Mouse (Mus musculus): ENCODE results near the gene Slc19a3.
A peak's percentile ranks its signal among the peaks of the same experiment; 100 is the strongest.

Slc19a3 gene

DNA sequence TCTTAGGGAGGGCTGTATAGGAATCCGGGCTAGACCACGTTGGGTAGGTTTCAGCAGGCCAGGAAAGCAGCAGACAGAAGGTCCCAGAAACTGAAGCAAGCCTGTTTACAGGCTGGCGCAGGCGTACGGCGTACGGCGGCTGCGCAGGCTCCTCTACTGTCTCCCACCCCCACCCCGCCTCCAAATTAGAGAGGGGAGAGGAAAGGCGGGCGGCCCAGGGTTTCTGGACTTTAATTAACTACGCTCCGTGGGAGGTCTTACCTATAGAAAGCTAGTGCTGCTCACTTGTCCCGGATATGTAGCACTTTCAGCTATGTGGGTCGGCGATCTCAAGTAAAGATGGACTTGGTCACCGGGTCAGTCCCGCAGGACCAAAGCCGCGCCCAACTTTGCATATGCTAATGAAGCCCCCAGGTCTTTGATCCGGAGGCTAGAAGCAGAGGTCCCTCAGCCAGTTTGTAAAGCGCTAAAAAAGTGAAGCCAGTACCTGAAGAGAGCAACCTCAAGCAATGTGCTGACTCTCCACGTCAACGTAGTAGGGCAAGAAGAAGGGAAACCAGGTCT lies at the start of gene Slc19a3:
Gene Slc19a3, minus strand, starts transcription at position 340 of the 564 bp plus-strand sequence.
- peak; percentile 73 for DNase-seq

DNA sequence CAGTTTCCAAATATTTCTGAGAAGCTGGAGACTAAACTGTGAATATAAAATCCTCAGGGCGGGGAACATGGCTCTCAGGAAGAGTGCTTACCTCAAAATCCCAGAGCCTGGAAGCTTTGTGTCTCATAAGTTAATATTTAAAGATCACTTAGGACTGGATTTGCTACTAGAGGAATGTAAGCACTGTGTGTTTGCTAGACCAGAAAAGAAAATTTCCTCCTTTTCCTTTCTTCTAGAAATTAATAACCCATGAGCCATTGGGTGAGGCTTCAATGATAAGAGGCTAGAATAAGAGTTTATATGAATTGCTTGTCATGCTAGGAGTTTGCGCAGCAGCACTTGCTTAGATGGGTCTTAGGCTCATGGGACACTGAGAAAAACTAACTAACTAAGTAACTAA lies 46.5 kb upstream of the Slc19a3 start:
- no peak for DNase-seq

DNA sequence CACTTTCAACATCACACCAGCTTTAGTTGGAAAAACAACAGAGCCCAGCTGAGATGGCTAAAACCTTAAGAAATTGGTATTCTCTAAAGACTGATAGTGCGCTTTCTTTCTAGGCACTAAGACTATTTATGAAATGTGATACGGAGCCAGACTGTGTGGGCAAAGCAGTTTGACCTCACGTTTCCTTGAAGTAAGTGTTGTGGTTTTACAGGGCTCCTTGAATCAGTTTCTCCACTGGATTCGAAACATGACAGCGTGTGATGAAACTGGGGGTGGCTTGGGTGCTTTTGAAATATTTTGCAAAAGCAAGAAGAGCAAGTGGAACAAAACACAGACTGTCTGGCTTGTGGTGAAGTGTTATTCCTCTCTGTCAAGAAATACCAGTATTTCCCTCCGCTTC lies 38.8 kb upstream of the Slc19a3 start:
- DNase-seq, result no peak

DNA sequence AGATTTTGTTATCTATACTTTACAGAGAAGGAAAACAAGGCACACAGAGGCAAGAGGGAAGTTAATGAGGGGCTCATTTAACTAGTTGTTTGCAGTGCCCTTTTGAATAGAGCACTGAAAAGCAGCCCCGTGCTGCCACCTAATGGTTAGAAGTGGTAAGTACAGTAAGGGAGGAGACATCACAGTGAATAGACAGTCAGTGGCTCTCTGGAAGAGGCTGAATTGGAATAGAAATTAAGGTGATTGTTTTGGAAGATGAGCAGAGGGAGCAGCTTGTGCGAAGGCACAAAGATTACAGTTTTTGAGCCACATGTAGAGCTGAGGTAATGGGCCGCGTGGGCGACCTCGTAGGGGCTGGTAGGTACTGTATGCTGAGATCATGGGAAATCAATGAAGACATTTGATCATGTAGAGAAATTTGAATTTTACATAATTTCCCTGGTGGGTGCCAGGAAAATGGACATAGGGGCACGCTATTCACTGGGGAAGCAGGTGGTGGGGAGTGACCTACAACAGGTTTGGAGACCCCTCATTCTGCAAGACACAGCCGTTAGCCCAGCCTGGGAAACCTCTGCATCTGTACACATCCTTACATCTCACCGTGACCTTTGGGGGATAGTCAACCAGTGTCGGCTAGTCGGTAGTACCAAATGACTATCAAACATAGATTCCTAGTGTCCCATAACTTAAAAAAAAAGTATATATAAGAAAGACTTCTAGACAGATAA lies 38.1 kb upstream of the Slc19a3 start:
- peak; percentile 84 for DNase-seq

DNA sequence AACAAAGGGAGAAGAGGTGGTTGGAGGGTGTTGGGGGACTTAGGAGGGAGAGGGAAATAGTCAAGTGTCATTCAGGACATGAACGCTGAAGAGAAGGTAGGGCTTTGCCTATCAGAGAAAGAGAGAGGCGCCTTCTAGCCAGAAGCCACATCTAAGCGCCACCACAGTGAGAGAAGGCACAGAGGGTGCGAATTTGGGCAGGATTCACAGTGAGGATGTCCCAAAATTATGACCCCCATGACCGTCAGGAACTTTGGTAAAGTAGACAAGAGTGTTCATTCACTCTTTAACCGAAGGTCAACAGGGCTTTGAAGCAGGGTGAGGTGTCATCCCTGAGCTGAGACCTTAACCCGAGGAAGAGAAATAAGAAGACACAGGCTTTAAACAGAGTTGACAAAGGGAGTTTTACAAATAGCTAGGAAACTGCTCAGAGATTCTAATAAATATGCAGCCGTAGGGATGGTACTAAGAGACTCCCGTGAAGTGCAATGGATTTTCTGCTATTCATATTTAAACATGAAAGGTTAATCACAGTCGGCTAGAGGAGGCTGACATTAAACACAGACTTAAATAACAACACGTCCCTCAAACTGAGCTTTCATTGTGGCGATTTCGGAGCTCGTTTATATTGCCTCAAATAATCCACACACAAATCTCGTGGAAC lies 37.4 kb upstream of the Slc19a3 start:
- no peak for DNase-seq

DNA sequence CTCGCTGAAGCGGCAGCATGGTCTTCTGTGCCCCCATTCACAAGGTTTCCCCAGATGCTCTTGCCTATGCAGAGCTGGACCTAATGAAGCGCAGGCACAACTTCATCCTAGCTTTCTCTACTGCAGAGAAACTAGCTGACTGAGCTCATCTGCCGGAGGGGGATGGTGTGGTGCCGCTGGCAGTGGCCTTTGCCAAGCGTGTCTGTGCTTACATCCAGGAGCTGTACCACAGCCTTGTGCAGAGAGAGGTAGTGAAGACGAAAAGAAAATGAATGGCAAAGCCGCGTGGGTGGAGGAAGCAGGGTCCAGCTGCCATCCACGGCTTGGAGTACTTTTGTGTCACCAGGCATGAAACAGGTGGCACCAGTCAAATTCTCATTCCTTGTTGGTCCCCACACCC lies 29.0 kb upstream of the Slc19a3 start:
- no peak for DNase-seq

DNA sequence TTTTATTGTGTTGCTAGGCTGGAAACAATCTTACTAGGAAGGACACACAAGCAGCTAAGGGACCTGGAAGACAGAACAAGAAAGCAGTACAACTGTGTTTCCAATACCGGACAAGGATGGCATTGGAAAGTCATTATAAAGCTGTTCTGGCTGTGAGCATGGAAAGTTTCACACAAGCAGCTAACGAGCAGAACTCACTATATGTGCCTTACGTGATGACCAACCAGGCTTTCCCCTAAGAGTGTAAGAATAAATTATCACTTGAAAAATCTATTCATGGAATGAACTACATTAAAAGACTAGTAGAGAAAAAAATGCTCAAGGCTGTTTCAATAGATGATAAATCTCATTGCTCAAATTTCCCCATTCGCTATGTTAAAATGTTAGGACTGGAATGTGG lies 28.3 kb upstream of the Slc19a3 start:
- no peak for DNase-seq

DNA sequence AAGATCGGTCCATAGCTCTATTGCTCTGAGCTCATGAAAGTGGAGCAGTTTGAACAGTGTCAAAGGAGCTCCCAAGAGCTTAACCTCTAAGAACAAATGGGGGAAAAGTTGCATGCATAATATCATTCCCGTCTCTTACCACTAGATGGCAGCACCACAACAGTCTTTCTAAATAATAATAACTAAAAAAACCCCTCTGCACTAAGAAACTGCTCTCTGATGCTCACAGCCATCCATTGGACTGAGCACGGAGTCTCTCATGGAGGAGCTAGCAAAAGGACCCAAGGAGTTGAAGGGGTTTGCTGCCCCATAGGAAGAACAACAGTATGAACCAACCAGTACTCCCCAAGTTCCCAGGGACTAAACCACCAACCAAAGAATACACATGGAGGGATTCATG lies 26.6 kb upstream of the Slc19a3 start:
- DNase-seq, result peak; percentile 68

DNA sequence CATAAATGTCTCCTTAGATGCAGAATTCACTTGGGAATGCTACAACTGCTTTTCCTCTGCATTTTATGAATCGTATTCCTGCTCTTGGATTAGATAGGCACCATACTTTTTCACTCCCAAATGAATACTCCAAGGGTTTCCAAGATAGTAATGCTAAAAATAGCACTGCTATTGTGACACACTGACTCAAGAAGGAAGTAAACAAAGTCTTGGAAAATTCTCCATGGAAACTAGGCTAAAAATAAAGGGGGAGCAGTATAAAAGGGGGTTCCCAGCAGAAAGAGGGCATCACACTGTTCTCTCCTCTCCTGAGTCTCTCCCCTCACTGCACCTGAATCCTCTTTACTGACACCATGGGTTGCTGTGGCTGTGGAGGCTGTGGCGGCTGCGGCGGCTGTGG lies 22.4 kb upstream of the Slc19a3 start, which contains the start of gene Krtap28-13:
Gene Krtap28-13, plus strand, starts transcription at position 288 of the 400 bp plus-strand sequence.
- DNase-seq, result no peak

DNA sequence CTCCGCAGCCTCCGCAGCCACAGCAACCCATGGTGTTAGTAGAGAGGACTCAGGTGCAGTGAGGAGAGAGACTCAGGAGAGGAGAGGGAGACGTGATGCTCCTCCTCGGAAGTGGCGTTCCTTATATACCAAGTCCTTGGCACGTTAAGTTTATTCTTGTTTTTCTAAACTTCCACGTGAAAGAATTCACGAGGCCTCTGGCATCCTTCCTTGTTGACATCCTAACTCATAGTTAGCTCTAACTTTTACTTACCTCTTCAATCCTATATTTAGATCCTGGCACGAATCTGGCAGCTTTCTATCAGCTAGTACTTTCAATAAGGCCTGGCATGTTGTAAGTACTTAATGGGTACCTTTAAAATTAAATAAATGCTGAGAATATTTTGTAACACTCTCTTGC lies 21.0 kb upstream of the Slc19a3 start, which contains the start of gene A030005K14Rik:
Gene A030005K14Rik, minus strand, starts transcription at position 101 of the 400 bp plus-strand sequence.
- no peak for DNase-seq

DNA sequence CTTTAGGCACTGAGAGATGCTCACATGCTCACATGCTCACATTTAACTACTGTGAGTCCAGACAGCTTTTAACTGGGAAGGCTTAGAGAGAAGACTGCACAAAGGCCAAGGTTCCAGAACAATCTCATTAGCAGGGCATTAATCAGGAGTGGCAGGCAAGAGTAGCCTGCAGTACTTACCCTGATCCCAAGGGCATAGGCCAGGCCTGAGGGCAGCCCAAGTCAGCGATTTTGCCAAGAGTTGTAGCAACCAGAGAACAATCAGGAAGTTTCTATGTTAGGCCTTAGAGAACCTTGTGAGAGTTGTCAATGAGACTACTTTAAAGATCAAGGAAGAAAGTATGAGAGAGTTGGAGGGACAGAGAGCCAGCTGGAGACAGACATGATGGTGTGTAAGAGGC lies 20.2 kb upstream of the Slc19a3 start:
- no peak for DNase-seq

DNA sequence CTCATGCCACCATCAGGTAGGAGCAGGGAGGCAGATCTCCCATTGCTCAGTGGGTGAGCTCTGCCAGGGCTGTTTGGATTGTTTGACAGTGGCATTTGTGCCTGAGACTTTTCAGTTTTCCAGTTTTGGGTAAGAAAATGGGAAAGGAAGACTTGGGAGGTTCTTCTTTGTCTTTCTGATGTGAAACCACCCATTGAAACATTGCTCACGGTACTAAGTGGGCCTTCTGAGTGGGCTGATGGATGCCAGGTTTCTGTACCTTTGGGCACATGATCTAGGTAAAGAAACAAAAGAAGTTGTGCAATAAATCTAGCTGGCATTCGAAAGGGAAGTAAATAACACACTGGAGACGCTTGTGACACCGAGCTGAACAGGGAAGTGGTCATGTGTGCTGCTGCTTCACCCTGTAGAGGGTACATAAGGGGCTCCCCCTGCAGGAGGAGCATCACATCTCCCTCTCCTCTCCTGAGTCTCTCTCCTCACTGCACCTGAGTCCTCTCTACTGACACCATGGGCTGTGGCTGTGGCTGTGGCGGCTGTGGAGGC lies 6.7 kb upstream of the Slc19a3 start, which contains the start of gene Gm47969:
Gene Gm47969, plus strand, starts transcription at position 51 of the 546 bp plus-strand sequence.
- no peak for DNase-seq

DNA sequence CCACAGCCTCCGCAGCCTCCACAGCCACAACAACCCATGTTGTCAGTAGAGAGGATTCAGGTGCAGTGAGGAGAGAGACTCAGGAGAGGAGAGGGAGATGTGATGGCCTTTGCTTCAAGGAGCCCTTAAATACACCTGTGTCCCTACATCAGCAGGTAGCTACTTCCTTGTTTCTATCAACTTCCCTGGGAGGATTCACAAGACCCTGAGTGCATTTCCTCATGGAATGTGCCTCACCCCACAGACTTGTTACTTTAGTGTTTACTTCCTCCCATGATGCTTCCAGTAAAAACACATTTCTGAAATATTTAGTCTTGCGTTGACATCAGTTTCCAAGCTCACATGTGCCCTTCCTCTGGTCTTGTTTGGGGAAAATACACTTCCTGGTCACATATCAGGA lies 4.1 kb upstream of the Slc19a3 start, which contains the start of gene Krtap28-10:
Gene Krtap28-10, minus strand, starts transcription at position 101 of the 400 bp plus-strand sequence.
- DNase-seq, result no peak

DNA sequence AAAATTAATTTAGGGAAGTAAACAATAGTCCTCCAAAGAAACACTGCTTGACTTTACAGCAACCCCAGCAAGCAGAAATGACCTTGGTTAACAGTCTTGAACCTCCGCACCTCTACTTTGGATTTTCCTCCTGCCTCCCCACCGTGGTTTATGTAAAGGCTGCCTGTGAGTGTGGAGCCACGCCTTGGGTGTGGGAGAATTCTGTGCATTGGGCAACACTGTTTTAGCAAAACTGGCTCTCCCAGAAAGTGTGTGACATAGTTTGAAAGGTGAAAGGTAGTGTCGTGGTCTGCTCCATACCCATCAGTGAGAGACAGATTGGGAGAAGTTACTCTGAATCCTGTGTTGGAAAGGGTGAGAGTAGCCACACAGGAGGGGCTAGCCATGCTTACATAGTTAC lies 832 bp upstream of the Slc19a3 start:
- DNase-seq, result no peak

DNA sequence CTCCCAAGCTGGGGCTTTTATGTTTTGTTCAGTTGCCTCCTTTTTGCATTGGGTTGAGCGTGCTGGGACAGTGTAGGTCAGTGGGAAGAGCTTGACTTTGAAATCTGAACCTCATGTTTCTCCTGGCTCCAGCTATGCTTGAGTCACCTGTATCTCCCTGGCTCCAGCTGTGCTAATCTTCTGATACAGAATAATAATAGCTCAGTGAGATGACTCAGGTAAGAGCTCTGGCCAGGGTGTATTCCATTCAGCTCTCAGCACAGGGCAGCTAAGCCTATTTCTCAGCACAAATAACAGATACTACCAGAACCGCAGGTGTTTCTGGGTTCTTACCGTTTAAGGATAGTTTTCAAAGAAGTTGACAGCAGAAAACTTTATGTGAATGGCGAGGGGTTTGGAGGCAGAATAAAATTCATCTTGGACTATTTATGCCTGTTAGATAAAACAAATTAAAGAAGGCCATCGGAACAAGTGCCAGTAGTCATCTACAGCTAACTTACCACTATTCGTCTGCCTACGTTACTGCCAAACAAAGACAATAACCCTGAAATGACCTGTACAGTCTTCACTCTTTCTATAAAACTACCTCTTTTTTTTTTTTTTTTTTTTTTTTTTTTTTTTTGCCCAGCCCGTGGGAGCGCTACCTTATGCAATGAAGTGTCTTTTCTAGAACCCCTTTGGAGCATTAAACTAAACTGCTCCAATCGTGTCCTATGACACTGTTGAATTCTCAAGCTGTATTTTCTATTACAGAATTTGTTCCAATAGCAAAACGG lies 1.2 kb downstream of the Slc19a3 start:
- no peak for DNase-seq

DNA sequence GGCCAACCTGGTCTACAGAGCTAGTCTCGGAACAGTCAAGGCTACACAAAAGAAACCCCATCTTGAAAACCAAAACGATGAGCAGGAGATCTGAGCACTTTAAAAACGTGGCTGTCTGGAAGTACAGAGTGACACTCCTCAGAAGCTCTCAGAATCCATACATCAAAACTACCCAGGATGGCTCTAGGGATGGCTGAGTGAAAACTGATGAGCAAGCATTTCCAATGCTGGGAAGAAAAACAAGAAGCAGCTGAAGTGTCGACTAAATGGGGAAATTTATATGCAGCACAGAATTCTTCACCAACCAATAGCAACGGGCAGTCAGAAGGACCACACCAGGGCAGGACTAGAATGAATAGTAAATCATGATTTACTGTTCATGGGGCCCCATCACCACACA lies 3.7 kb downstream of the Slc19a3 start:
- DNase-seq, result no peak

DNA sequence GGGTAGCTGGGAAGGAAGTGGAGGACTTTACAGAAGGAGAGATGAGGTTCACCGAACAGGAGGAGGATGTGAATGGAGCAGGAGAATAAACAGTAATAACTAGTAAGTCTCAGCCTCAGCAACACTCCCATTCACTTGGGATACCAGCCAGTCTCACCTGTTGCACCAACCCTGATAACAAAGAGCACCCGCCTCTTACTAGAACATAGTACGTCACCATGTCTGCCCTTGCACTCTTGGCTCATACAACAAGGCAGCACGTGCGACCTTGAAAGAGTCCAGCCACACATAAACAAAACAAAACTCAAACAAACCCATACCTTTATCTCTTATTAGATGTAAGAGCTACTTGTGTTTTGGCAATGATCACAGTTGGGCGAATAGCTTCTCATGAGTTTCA lies 5.7 kb downstream of the Slc19a3 start:
- no peak for DNase-seq

DNA sequence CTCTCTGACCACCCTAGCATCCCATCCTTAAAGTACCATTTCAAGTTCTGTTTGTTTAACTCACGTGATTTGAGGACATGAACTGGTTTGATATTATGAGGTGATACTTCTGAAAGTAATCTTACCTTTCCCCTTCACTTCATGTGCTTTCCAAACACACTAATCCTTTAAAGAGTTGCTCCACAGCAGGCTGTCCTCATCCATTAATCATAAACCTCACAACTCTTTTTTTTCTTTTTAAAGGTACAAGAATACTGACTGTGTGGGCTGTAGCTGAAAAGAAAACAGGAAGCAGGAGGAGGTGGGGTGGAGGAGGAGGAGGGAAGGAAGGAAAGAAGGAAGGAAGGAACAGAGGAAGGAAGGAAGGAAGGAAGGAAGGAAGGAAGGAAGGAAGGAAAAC lies 6.3 kb downstream of the Slc19a3 start:
- no peak for DNase-seq

DNA sequence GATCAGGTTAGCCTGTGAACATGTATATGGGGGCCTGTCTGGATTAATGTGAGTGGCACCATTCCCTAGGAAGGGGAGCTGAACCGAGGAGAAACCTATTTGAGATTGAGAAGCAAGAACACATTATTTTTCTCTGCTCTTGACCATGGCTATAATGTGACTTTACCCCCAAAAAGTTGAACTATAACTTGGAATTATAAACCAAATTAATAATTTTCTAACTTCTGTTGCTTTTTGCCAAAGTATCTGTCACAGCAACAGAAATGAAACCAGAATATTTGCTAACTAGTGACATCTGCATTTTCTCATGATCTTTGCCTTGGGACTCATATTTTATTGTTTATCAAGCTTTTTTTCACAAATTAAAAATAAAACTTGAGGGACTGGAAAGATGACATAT lies 21.7 kb downstream of the Slc19a3 start:
- DNase-seq, result no peak

DNA sequence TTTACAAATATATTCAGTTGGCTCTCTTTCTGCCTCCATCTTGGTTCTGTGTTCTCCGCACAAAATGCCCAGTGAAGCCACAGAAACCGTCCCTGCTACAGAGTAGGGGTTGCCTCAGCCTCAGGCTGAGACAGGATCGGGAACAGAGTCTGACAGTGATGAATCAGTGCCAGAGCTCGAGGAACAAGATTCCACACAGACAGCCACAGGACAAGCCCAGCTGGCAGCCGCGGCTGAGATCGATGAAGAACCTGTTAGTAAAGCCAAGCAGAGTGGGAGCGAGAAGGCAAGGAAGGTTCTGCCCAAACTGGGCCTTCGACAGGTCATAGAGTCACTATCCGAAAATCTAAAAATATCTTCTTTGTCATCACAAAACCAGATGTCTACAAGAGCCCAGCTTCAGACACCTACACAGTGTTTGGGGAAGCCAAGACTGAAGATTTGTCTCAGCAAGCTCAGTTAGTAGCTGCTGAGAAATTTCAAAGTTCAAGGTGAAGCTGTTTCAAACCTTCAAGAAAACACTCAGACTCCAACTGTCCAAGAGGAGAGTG lies 22.8 kb downstream of the Slc19a3 start:
- no peak for DNase-seq

DNA sequence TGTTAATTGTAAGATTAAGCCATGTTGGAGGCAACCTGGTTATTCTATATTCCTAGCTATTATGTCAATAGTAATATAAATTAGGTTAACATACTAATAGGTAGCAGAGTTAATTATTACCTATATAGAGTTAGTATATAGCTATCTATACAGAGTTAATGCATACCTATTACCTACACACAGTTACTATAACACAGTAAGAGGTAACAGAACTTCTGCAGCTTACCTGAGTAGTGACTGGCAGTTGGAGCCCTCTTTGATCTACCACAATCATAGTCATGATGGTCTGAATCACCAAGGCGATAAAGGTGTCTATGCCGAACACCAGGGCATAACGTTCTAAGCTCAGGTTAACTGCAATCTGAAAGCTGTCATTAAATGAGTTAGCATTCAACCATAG lies 23.8 kb downstream of the Slc19a3 start:
- no peak for DNase-seq

DNA sequence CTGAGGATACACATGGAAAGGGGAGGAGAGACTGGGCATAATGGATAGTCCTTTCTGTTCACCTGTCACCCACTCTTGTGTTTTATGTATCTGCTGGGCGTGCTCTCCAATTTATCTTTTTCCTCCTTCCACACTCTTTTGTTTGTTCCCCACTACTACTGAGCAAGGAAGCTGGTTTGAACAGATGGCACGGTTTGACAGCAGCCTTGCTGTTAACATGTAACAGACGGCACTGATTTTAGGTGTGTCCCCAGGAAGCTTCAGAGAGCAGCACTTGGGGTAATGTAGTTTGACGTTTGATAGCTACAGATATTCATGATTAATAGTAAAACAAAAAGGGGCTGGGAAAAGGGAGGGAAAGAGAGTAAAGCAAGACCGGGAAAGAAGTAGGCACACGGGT lies 30.8 kb downstream of the Slc19a3 start:
- no peak for DNase-seq

All from retina, postnatal 1 day (tissue).